8 mouse cellular contexts compared by ENCODE assay signal in genomic region chr12:111275150-111275841, GRCm38 (mm10). TPM values are rescaled to one million over a fixed set of nuclear protein-coding genes. Genes with fewer than 3 reads are reported as not detected.
DNase-seq lines count a peak whose midpoint lies in the region; ATAC-seq and TF ChIP-seq lines count a peak whose summit lies in the region.

No protein-coding gene starts in this region.

- H3K4me3 ChIP-seq in layer of hippocampus, adult 2 months: peak overlapping the region; percentile 49
- H3K4me3 ChIP-seq in brown adipose tissue, adult 24 weeks (ENCODE audit: insufficient read depth, low read depth, low read length): peak overlapping the region; percentile 15
- peak overlapping the region; percentile 48 for H3K4me3 ChIP-seq in hindbrain, embryonic 13.5 days
- peak overlapping the region; percentile 41 for H3K4me3 ChIP-seq in midbrain, embryonic 15.5 days

- peaks cover 3% of the 10 kb centered on the region; the same call in 1 of the 2 replicates for H3K4me1 ChIP-seq in brown adipose tissue, adult 24 weeks (ENCODE audit: control insufficient read depth, insufficient read depth, insufficient read length, low read length)
- H3K4me1 ChIP-seq in hindbrain, embryonic 13.5 days (replicated peaks): peaks cover 25% of the 10 kb centered on the region
- peaks cover 21% of the 10 kb centered on the region for H3K4me1 ChIP-seq in midbrain, embryonic 15.5 days

- TF ChIP-seq CTCF in layer of hippocampus, adult 2 months (conservative IDR thresholded peaks at IDR 0.05): no peak

- DNase-seq in layer of hippocampus, adult 2 months (ENCODE audit: low spot score in 2 of 2): no peak
- DNase-seq in layer of hippocampus, adult 11-12 months (ENCODE audit: low spot score): no peak
- no peak for DNase-seq in frontal cortex, adult 2 months (ENCODE audit: extremely low spot score in 1 of 2, low spot score in 1 of 2)
- DNase-seq in urinary bladder, postnatal 36 days (ENCODE audit: low spot score in 2 of 2): no peak

- no peak overlapping the region for H3K27ac ChIP-seq in layer of hippocampus, adult 2 months
- H3K27ac ChIP-seq in brown adipose tissue, adult 24 weeks (replicated peaks; ENCODE audit: low read depth, low read length): no peak overlapping the region
- H3K27ac ChIP-seq in hindbrain, embryonic 13.5 days: no peak overlapping the region
- H3K27ac ChIP-seq in midbrain, embryonic 15.5 days: no peak overlapping the region

- H3K9ac ChIP-seq in hindbrain, embryonic 13.5 days: peak overlapping the region; percentile 70
- H3K9ac ChIP-seq in midbrain, embryonic 15.5 days: peak overlapping the region; percentile 33

- H3K27me3 ChIP-seq in hindbrain, embryonic 13.5 days: peaks cover 81% of the 10 kb centered on the region
- H3K27me3 ChIP-seq in midbrain, embryonic 15.5 days (replicated peaks): peaks cover 74% of the 10 kb centered on the region

- no peaks in the 10 kb centered on the region; the same call in 1 of the 2 replicates for H3K9me3 ChIP-seq in hindbrain, embryonic 13.5 days
- H3K9me3 ChIP-seq in midbrain, embryonic 15.5 days: no peaks in the 10 kb centered on the region; the same call in 1 of the 2 replicates

- peak overlapping the region; percentile 82 for H3K4me2 ChIP-seq in hindbrain, embryonic 13.5 days
- peak overlapping the region; percentile 79 for H3K4me2 ChIP-seq in midbrain, embryonic 15.5 days

- ATAC-seq in hindbrain, embryonic 13.5 days (ENCODE audit: low FRiP score): no peak
- ATAC-seq in midbrain, embryonic 15.5 days (replicated peaks): peak; percentile 38; the same call in 1 of the 2 replicates
- ATAC-seq in monocyte, adult 5-6 weeks (replicated peaks; ENCODE audit: insufficient number of reproducible peaks, low FRiP score, low TSS enrichment, poor library complexity, severe bottlenecking): no peak

- H3K36me3 ChIP-seq in hindbrain, embryonic 13.5 days: no peaks in the 10 kb centered on the region
- H3K36me3 ChIP-seq in midbrain, embryonic 15.5 days (replicated peaks): no peaks in the 10 kb centered on the region

- whole genome bisulfite sequencing in hindbrain, embryonic 13.5 days: under 1% methylated on average over 58 of the region's 58 CpGs
- WGBS in midbrain, embryonic 15.5 days: 2% methylated on average over 58 of the region's 58 CpGs

RNA-seq across cellular contexts. Expression of gene Amn, which starts 4.4 kb away (rescaled TPM):
- 1 to 10 TPM; 4.7 to 5.4 TPM for total RNA-seq in layer of hippocampus, adult 2 months (2021)
- not detected in 2 replicates for polyA plus RNA-seq in brown adipose tissue, adult 24 weeks (2012; ENCODE audit: insufficient read depth, insufficient read length, missing spikeins)
- polyA plus RNA-seq in hindbrain, embryonic 13.5 days (2015; fragmentation: Nextera tagmentation; extraction: Ambion mirVana): 5.6 and 6.5 TPM in 2 replicates
- 13.9 and 16.4 TPM in 2 replicates for polyA plus RNA-seq in midbrain, embryonic 15.5 days (2015; fragmentation: Nextera tagmentation; extraction: Ambion mirVana)
- polyA plus RNA-seq in frontal cortex, adult 2 months (2012; rRNA removed): 11.3 and 15.5 TPM in 2 replicates
- total RNA-seq in monocyte, adult 5-6 weeks (2017): 1.2 TPM in 1 of 3 replicates, not detected in the others
